Mouse (Mus musculus) neural tube, embryonic 12.5 days (tissue): ENCODE results near the gene Rnf135. TPM values are rescaled to one million over a fixed set of nuclear protein-coding genes. Genes with fewer than 3 reads are reported as not detected.
"Not testable (repeated sequence)": the region's sequence is repeated elsewhere in the genome, so short reads cannot be mapped to it uniquely, and the experiment has no call there.

Experiments used
- ATAC-seq: fragments of 200-750 bp; cut with Nextera tagmentation; 2 replicates; pipeline ENCODE4 v1.8.0; 2017; ENCODE audit warnings: low read depth, mild to moderate bottlenecking, moderate TSS enrichment, moderate library complexity; ENCODE audit not compliant: low FRiP score
- H3K27ac ChIP-seq: fragments of 300-500 bp; sonication (generic); 2 replicates; pipeline ENCODE4 v1.5.1; 2016
- H3K27me3 ChIP-seq: fragments of 300-500 bp; sonication (generic); replicated peaks from 2 replicates; pipeline ENCODE4 v1.6.1; 2016; ENCODE audit warnings: mild to moderate bottlenecking
- H3K36me3 ChIP-seq: fragments of 300-500 bp; sonication (generic); 2 replicates; pipeline ENCODE4 v1.6.1; 2016; ENCODE audit warnings: mild to moderate bottlenecking
- H3K4me1 ChIP-seq: fragments of 300-500 bp; sonication (generic); 2 replicates; pipeline ENCODE4 v1.6.1; 2016
- H3K4me2 ChIP-seq: fragments of 300-500 bp; sonication (generic); replicated peaks from 2 replicates; pipeline ENCODE4 v1.6.1; 2016; ENCODE audit warnings: mild to moderate bottlenecking
- H3K4me3 ChIP-seq: fragments of 300-500 bp; sonication (generic); 2 replicates; pipeline ENCODE4 v1.5.1; 2016
- H3K9ac ChIP-seq: fragments of 300-500 bp; sonication (generic); 2 replicates; pipeline ENCODE4 v1.6.1; 2016; ENCODE audit warnings: mild to moderate bottlenecking
- H3K9me3 ChIP-seq: fragments of 300-500 bp; sonication (generic); 2 replicates; pipeline ENCODE4 v1.6.1; 2016; ENCODE audit warnings: mild to moderate bottlenecking
- WGBS: fragments of 180-500 bp; shearing (Covaris S2); methylation state at CpG from one replicate; pipeline ENCODE4 v1.1.7; 2016; 5-methylcytosine and 5-hydroxymethylcytosine counted together
- polyA plus RNA-seq: library from polyadenylated mRNA; unstranded; fragments of >200 nt; fragmentation: Nextera tagmentation; extraction: Ambion mirVana; gene quantifications from 2 replicates; pipeline ENCODE4 v1.2.1, GENCODE M21; 2016

Rnf135 gene
- polyA plus RNA-seq, 1 experiment from 2014 or later: 3.0 TPM

GRCm38 (mm10) chr11:80184531-80185071 lies 950 bp downstream of the Rnf135 start:
- 93% methylated on average over 6 of the region's 6 CpGs for WGBS
- Histone ChIP-seq H3K9me3 (no peaks in the 10 kb centered on the region), H3K4me2 (peak overlapping the region; percentile 72), H3K4me3 (0 out of 2 replicates have a peak overlapping the region, but pooled peaks have one; percentile 53), H3K36me3 (no peaks in the 10 kb centered on the region), H3K27me3 (no peaks in the 10 kb centered on the region), H3K9ac (no peak overlapping the region), H3K27ac (no peak overlapping the region), H3K4me1 (0 out of 2 replicates have a peak, but pooled peaks cover 5% of the 10 kb centered on the region)
- no peak for ATAC-seq

DNA sequence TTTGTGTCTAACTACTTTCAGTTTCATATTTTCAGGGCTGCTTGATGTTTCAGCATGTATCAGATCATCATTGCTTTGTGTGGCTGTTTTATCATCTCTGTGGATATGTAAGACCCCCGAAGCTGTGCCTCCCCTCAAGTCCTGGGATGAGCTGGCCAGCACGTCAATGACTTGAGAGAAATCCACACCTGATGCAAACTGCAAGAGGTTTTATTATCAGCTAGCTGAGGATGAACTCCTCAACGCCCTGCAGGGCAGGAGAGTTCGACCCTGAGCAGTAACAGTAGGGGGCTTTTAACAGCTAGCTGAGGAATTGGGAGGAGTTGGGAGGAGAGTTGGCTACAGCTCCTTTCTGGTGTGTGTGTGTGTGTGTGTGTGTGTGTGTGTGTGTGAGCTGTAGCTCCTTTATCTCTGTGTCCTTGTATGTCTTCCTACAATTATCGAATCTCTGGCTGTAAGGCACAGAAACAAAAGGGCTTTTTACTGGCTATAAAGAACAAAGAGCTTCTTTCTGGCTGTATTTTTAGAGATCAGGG lies 1.9 kb downstream of the Rnf135 start:
- H3K4me3 ChIP-seq, H3K9me3 ChIP-seq, H3K9ac ChIP-seq, H3K27me3 ChIP-seq, H3K4me1 ChIP-seq, ATAC-seq, H3K4me2 ChIP-seq, H3K27ac ChIP-seq, H3K36me3 ChIP-seq: not testable (repeated sequence)
- WGBS: 63% methylated on average over 5 of the region's 5 CpGs

DNA sequence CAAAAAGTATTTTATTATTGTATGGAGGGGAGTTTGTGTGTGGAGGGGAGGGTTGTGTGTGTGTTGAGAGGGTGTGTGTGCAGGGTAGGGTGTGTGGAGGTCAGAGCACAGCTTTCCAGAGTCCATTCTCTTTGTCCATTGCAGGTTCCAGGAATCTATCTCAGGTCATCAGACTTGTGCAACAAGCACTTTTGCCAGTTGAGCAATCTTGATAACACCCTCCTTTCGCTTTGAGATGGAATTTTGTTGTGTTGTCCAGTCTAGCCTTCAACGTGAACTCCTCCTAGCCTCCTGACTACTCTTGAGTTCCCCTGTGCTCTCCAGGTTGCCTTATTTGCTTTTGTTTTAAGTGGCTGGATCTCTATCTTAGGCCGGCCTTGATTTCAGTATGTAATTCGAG lies 6.6 kb downstream of the Rnf135 start:
- H3K27me3 ChIP-seq: no peaks in the 10 kb centered on the region
- H3K9ac ChIP-seq: no peak overlapping the region
- no peaks in the 10 kb centered on the region for H3K4me1 ChIP-seq
- ATAC-seq: no peak
- 83% methylated on average over 4 of the region's 4 CpGs for WGBS
- no peaks in the 10 kb centered on the region for H3K9me3 ChIP-seq
- H3K4me3 ChIP-seq: no peak overlapping the region
- H3K27ac ChIP-seq: no peak overlapping the region
- H3K4me2 ChIP-seq: no peak overlapping the region
- no peaks in the 10 kb centered on the region for H3K36me3 ChIP-seq

GRCm38 (mm10) chr11:80193827-80194226 lies 10.2 kb downstream of the Rnf135 start:
- H3K36me3 ChIP-seq: no peaks in the 10 kb centered on the region
- no peak overlapping the region for H3K4me3 ChIP-seq
- H3K27ac ChIP-seq: no peak overlapping the region
- no peaks in the 10 kb centered on the region for H3K27me3 ChIP-seq
- no peaks in the 10 kb centered on the region for H3K9me3 ChIP-seq
- ATAC-seq: no peak
- no peaks in the 10 kb centered on the region for H3K4me1 ChIP-seq
- WGBS: 65% methylated on average over 4 of the region's 4 CpGs
- no peak overlapping the region for H3K9ac ChIP-seq
- H3K4me2 ChIP-seq: no peak overlapping the region

DNA sequence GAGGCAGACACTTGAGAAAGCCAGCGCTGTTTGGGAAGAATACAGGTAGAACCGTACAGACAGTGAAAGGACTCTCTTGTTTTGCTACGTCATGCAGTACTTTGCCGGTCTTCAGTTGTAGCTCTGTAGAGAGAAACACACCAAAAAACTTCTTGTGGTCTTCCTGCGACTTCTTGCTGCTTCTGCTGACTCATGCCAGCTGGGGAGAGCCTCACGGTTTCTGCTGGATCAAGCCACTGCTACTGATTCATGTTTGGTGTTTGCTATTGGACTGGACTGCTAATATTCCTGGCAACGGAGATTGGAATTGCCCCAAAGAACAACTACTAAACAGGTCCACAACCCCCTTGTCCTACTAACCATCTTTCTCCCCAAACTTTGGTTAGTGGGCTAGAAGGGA lies 12.7 kb downstream of the Rnf135 start:
- no peak overlapping the region for H3K27ac ChIP-seq

DNA sequence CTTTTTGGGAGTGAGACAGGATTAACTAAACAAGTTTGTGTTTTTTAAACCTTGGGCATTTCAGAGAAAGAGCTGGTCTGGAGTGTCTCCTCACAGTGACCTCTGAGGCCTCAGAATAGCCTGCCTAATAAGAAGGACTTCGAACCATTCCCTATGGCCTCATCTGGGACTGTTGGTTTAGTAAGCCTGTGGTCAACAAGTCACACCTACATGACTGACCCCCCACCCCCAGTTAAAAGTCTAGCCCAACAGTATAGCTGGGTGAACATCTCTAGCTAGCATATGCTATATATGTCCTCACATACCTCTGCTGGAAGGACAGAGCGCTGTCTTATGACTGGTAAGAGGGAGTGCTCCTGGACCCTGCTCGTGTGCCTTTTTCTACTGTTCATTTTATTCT lies 15.7 kb downstream of the Rnf135 start:
- Histone ChIP-seq H3K9me3 (no peaks in the 10 kb centered on the region), H3K9ac (no peak overlapping the region), H3K27me3 (no peaks in the 10 kb centered on the region), H3K4me1 (no peaks in the 10 kb centered on the region), H3K4me3 (no peak overlapping the region), H3K36me3 (no peaks in the 10 kb centered on the region), H3K27ac (no peak overlapping the region), H3K4me2 (no peak overlapping the region)
- WGBS: 94% methylated on average over 3 of the region's 3 CpGs
- ATAC-seq: no peak

More for the DNA sequence above, 12.7 kb downstream of the Rnf135 start:
- H3K36me3 ChIP-seq: no peaks in the 10 kb centered on the region
- no peaks in the 10 kb centered on the region for H3K27me3 ChIP-seq
- H3K9ac ChIP-seq: no peak overlapping the region
- H3K4me1 ChIP-seq: no peaks in the 10 kb centered on the region
- H3K4me3 ChIP-seq: no peak overlapping the region
- no peak overlapping the region for H3K4me2 ChIP-seq
- ATAC-seq: no peak
- H3K9me3 ChIP-seq: no peaks in the 10 kb centered on the region
- 89% methylated on average over 7 of the region's 7 CpGs for WGBS

DNA sequence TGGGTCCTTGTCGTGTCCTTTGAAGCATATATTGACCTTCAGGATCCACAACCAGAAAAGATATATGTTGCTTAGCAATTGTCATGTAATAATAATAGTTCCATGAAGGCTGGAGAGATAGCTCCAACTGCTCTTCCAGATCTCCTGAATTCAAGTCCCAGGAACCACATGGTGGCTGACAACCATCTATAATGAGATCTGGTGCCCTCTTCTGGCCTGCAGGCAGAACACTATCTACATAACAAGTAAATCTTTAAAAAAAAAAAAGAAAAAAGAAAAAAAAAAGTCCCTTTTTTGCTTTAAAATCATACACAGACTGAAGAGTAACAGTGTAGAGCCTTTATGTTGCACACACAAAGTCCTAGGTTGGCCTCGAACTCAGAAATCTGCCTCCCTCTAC lies 16.1 kb downstream of the Rnf135 start:
- no peak overlapping the region for H3K4me3 ChIP-seq
- WGBS: 95% methylated on average over 2 of the region's 2 CpGs
- no peak for ATAC-seq
- no peak overlapping the region for H3K4me2 ChIP-seq
- no peaks in the 10 kb centered on the region for H3K27me3 ChIP-seq
- no peaks in the 10 kb centered on the region for H3K4me1 ChIP-seq
- no peak overlapping the region for H3K27ac ChIP-seq
- no peak overlapping the region for H3K9ac ChIP-seq
- no peaks in the 10 kb centered on the region for H3K9me3 ChIP-seq
- H3K36me3 ChIP-seq: no peaks in the 10 kb centered on the region

DNA sequence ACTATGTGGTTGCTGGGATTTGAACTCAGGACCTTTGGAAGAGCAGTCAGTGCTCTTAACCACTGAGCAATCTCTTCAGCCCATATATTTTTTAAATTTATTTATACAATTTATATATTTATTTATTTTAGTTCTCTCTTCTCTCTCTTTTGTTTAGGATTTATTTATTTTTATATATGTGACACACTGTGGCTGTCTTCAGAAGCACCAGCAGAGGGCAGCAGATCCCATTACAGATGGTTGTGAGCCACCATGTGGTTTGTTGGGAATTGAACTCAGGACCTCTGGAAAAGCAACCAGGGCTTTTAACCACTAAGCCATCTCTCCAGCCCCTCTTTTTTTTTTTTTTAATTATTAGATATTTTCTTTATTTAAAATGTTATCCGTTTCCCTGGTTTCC lies 16.7 kb downstream of the Rnf135 start:
- Histone ChIP-seq H3K36me3 (no peaks in the 10 kb centered on the region), H3K27ac (no peak overlapping the region), H3K4me2 (no peak overlapping the region), H3K4me1 (no peaks in the 10 kb centered on the region), H3K9me3 (no peaks in the 10 kb centered on the region), H3K9ac (no peak overlapping the region), H3K27me3 (no peaks in the 10 kb centered on the region), H3K4me3 (no peak overlapping the region)
- 70% methylated on average over 1 of the region's 1 CpGs for WGBS
- no peak for ATAC-seq

DNA sequence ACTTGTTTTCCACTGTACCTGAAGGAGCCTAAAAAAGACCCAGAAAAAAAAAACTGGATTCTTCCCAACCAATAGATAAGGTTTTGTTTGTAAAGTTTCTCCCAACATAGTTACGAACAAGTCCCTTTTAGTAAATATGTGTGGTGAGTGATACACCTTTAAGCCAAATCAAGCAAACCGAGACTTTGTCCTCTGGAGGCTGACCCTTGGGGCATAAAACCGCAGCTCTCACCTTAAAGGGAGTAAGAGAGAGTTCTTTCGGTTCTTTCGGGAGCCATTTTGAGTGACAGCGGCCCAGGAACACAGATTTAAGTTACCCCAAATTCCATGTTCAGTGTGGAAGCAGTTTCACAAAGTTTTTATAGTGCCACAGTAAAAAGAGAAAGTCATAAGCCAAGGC lies 18.6 kb downstream of the Rnf135 start:
- no peak for ATAC-seq
- 76% methylated on average over 6 of the region's 6 CpGs for WGBS
- no peak overlapping the region for H3K4me3 ChIP-seq
- no peaks in the 10 kb centered on the region for H3K36me3 ChIP-seq
- no peaks in the 10 kb centered on the region for H3K9me3 ChIP-seq
- H3K9ac ChIP-seq: no peak overlapping the region
- H3K4me2 ChIP-seq: no peak overlapping the region
- no peaks in the 10 kb centered on the region for H3K27me3 ChIP-seq
- no peak overlapping the region for H3K27ac ChIP-seq
- no peaks in the 10 kb centered on the region for H3K4me1 ChIP-seq

- no peak for ATAC-seq
- Histone ChIP-seq H3K9ac (no peak overlapping the region), H3K36me3 (no peaks in the 10 kb centered on the region), H3K27me3 (no peaks in the 10 kb centered on the region), H3K4me3 (no peak overlapping the region), H3K9me3 (no peaks in the 10 kb centered on the region), H3K27ac (no peak overlapping the region), H3K4me2 (no peak overlapping the region), H3K4me1 (no peaks in the 10 kb centered on the region)
- WGBS: 72% methylated on average over 3 of the region's 3 CpGs
Observed at GRCm38 (mm10) chr11:80204037-80204436, 20.4 kb downstream of the Rnf135 start.

DNA sequence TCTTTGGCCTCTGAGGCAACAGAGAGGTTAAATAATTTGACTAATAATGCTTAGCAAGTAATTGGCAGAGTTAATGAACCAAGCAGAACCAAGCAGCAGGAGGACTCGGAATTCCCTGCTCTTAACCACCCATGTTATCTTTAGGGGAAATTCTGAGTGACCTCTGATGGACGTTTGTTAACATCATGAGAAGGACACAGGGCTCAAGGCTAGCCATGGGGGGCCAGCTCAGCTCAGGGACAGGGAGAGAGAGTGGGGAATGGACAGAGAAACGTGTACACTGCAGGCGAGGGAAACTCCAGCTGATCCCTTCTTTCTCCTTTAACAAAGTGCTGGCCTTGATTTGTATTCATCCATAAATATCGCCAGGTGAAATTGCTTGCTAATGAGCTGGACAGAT lies 21.3 kb downstream of the Rnf135 start:
- no peak for ATAC-seq
- Histone ChIP-seq H3K4me2 (no peak overlapping the region), H3K36me3 (no peaks in the 10 kb centered on the region), H3K4me3 (no peak overlapping the region), H3K27me3 (no peaks in the 10 kb centered on the region), H3K9me3 (no peaks in the 10 kb centered on the region), H3K9ac (no peak overlapping the region), H3K27ac (no peak overlapping the region), H3K4me1 (peaks cover 1% of the 10 kb centered on the region; the same call in 1 of the 2 replicates)
- 40% methylated on average over 5 of the region's 5 CpGs for whole genome bisulfite sequencing

- peak overlapping the region; percentile 67; the same call in 1 of the 2 replicates for H3K4me2 ChIP-seq
- no peak overlapping the region for H3K4me3 ChIP-seq
- no peaks in the 10 kb centered on the region for H3K27me3 ChIP-seq
- peaks cover 3% of the 10 kb centered on the region; the same call in 1 of the 2 replicates for H3K36me3 ChIP-seq
- H3K9me3 ChIP-seq: no peaks in the 10 kb centered on the region
- H3K9ac ChIP-seq: peak overlapping the region; percentile 95
- H3K4me1 ChIP-seq: peaks cover 7% of the 10 kb centered on the region
- no peak overlapping the region for H3K27ac ChIP-seq
- 39% methylated on average over 7 of the region's 7 CpGs for WGBS
- ATAC-seq: peak; percentile 57
Observed at GRCm38 (mm10) chr11:80208465-80208859, 24.8 kb downstream of the Rnf135 start.
